Mouse (Mus musculus): Measurements from ENCODE around the gene Adap1.

Gene Adap1

DNA sequence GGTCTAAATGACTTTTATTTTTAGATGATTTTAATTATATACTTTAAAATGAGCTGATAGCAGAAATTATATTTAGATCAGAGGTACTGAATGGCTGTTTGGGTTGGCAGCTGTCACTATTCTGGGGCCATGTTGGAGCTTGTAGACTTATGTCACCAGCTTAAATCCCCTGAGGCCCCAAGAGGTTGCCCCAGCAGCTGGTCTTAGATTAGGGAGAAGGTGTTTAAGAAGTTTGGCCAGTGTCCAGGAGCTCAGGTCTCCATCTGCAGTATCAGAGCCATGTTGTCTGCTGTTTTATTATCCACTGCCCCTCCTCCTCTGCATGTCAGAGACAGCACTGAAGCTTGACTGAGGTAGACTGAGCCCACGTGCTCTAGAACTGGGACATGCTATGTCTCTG, 82.0 kb downstream of the Adap1 start:
- no peak for DNase-seq

DNA sequence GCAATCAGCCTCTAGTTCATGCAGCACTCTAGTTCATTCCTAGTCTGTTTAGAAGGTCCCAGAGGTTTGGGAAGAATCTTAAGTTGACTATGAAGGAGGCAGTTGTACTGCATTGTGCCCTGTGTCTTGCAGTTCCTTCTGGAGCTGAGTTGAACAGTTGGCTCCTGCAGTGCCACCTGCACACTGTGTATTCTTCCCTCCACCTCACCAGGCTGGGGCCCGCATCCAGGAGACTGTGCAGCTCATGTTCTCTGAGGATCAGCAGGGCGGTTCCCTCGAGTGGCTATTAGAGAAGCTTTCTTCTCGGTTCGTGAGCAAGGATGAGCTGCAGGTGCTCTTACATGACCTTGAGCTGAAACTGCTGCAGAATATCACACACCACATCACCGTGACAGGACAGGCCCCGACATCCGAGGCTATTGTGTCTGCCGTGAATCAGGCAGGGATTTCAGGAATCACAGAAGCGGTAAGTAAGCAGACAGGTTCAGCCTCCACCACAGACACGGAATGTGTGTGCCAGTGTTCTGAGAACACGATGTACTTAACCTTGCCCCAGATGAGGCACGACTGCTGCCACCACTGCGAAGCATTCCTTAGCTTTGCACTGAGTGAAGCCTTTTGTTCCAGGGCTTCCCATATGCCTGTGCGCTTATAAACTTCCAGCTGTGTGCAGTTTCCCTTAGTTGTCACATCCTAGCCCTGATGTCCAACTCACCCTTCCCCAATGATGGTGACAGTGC, 84.2 kb downstream of the Adap1 start:
- DNase-seq: no peak

DNA sequence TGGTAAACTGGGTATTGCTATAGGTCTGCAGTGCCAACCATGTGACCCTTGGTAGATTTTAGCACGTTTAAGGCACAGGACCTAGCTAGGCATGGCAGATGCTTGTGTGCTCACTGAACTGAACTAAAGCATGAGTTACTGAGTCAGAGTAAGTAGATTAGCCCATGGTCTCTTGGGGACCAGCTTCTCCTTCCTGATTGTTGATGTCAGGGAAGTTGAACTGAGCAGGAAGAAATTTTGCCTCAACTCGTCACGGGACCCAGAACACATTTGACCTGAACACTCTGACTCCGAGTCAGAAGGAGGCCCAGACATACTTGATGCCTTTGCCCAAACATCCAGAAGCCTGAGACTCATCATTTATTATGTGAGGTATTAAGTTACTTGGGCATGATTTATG, 88.0 kb downstream of the Adap1 start:
- no peak for DNase-seq

DNA sequence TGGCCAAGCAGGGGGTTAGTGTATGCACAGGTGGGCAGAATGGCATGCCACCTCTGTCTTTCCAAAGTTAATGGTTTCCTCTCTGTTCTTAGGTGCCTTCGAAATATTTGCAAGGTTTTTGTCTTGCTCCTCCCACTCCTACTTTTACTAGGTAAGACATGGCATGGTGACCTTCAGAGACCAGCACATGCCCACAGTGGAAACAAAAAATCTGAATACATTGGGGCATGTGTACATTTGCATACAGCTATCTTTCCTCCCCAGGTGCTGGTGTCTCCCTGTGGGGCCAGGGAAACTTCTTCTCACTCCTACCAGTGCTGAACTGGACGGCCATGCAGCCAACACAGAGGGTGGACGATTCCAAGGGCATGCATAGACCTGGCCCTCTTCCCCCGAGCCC, 91.0 kb downstream of the Adap1 start:
- no peak for DNase-seq

DNA sequence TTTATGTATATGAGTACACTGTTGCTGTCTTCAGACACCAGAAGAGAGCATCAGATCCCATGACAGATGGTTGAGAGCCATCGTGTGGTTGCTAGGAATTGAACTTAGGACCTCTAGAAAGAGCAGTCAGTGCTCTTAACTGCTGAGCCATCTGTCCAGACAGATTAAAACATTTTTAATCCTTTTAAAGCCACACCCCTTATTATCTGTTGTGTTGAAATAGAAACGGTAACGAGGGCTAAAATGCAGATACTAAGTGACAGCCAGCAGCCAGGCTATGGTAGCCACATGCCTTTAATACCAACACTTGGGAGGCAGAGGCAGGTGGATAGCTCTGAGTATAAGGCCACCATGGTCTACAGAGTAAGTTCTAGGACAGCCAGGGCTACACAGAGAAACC, 93.3 kb downstream of the Adap1 start:
- no peak for DNase-seq

DNA sequence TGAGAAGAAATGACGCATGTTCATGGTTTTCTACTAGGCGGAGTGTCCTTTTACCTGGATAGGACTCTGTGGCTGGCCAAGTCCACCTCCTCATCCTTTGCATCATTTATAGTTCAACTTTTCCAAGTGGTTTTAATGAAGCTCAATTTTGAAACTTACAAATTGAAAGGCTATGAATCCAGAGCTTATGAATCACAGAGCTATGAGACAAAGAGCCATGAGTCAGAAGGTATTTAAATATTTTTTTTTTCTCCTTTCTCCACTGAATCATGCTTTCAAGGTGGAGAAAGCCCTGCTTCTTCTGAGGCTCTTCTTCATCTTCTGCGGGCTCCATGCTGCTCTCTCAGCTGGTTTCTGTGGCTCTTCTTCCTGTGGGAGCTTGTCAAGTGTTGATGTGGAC, 95.7 kb downstream of the Adap1 start:
- no peak for DNase-seq

DNA sequence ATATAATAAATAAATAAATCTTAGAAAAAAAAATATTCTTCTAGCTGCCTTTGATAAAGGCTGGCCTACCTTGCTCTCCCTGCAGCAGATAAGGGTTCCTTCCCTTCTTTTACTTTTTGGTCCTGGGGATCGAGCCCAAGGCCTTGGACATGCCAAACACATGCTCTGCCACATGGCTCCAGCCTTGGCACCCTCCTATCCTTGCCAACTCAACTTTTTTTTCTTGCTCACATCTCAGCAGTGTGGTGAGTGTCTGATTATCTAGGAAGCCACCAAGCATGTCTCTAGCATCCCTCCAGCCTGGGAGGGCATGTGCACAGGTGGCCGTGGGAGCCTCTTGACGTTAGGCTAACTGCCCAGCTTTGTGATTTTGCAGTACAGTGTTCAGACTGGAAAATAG, 97.1 kb downstream of the Adap1 start:
- DNase-seq: no peak

DNA sequence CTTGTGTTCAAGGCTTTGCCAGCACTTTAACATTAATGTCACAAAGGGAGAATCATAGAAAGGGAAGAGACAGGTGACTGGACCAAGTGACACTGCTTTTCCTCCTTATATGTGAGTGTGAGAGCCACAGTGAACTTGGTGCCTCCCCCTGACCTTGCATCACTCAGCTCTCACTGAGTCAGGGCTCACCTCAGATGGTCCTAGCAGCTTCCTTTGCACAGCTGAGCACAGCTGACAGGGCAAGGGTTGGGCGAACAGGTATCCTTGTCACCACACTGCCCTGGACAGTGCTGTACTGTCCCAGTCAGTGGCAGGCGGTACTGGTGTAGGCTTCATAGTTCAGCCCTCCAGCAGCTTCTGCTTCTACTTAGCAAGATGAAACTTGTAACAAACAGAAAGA, 97.8 kb downstream of the Adap1 start:
- DNase-seq: no peak

DNA sequence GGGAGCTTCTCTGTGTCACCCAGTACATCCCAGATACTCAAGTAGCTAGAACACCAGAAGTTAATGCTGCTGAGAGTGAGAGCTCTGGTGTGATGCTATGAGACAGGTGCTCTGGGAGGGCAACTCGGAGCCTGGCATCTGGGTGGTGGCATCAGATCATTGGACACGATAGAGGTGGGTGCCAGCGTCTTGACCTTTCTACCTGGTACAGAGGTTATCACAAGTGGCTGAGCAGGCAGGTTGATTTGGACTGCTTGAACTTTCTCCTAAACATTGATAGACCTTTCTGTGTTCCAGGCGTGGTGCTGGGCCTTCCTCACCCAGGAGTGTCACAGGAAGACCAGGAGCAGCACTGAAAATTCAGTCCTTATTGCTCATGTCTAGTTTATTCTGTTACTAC, 98.2 kb downstream of the Adap1 start:
- DNase-seq: peak; percentile 54

DNA sequence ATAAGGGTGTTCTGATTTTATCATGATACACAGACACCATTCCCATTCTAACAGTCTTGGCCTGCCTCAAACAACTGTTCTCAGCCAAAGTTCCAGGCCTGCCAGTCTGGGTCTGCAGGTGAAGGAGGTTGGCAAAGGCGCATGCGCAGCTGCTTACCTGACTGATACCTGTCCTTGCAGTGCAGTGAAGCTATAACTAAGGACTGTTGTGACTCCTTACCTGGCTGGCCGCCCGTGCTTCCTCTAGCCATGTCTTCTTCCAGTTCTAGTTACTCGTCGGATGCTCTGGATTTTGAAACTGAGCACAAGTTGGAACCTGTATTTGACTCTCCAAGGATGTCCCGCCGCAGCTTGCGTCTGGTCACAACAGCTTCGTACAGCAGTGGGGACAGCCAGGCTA, 102.1 kb downstream of the Adap1 start:
- no peak for DNase-seq
